Mouse (Mus musculus) MEL (cell line): ENCODE results near the gene Rassf8.

Experiments
- CTCF ChIP-seq, 3 experiments: IDR thresholded peaks in 2 of 3; conservative IDR thresholded peaks in 1 of 3; 2 replicates each; pipeline ENCODE4 v1.5.1; 2011 to 2012; ENCODE audit warnings: low read length in 3 of 3, low read depth in 2 of 3, mild to moderate bottlenecking in 2 of 3, improper control_type of control experiment in 1 of 3, inconsistent platforms in 1 of 3, mixed read lengths in 1 of 3, moderate library complexity in 1 of 3; ENCODE audit not compliant: control insufficient read depth in 1 of 3, insufficient read depth in 1 of 3, poor library complexity in 1 of 3, severe bottlenecking in 1 of 3
- POLR2A ChIP-seq, 2 experiments: IDR thresholded peaks; 2 replicates each; pipeline ENCODE4 v1.6.1; 2011 to 2012; ENCODE audit warnings: low read length in 2 of 2, mild to moderate bottlenecking in 2 of 2, control low read depth in 1 of 2, improper control_type of control experiment in 1 of 2, low read depth in 1 of 2, moderate library complexity in 1 of 2; ENCODE audit not compliant: control insufficient read depth in 1 of 2, insufficient read depth in 1 of 2, poor library complexity in 1 of 2
- UBTF ChIP-seq: IDR thresholded peaks from 2 replicates; pipeline ENCODE4 v1.6.1; 2012; ENCODE audit warnings: low read depth, mild to moderate bottlenecking, inconsistent platforms, low read length, improper control_type of control experiment, moderate library complexity, borderline replicate concordance; ENCODE audit not compliant: insufficient read depth

DNA sequence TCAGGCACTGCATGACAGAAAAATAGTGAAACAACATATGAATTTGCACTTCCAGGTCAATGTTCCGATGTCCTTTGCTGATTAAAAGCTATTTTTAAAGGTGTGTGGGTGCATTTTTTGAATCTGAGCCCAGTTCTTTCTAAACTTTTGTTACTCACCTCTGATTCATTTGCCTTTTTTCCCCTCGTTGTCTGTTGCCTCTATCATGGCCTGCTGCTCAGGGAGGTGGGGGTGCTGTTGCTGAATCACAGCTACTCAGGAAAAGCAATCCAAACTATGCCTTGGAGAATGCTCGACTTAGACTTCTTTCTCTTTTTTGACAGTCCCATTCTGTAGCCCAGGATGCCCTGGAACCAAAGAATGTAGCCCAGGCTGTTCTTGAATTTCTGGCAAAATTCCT lies 1.3 kb upstream of the Rassf8 start:
- no peak for TF ChIP-seq CTCF (IDR thresholded peaks at IDR 0.05 in 2 of 3, conservative IDR thresholded peaks at IDR 0.05 in 1 of 3; ENCODE audit: control insufficient read depth in 1 of 3, insufficient read depth in 1 of 3, low read depth in 2 of 3, low read length in 3 of 3, poor library complexity in 1 of 3, severe bottlenecking in 1 of 3)
- TF ChIP-seq POLR2A (IDR thresholded peaks at IDR 0.05; ENCODE audit: control insufficient read depth in 1 of 2, insufficient read depth in 1 of 2, low read depth in 1 of 2, low read length in 2 of 2, poor library complexity in 1 of 2) = no peak
- TF ChIP-seq UBTF = no peak
